Mouse (Mus musculus) bone marrow, adult 2 months (tissue): ENCODE measurements around the gene Tma7.

Experiments
- CTCF ChIP-seq: fragments of 200-500 bp; IDR thresholded peaks from 2 replicates; pipeline ENCODE4 v1.5.1; 2011; ENCODE audit warnings: low read length, control low read depth; ENCODE audit not compliant: control insufficient read depth, insufficient read depth
- POLR2A ChIP-seq: fragments of 200-500 bp; IDR thresholded peaks from 2 replicates; pipeline ENCODE4 v1.6.1; 2011; ENCODE audit warnings: low read depth, mild to moderate bottlenecking, control low read depth, low read length, borderline replicate concordance; ENCODE audit not compliant: control insufficient read depth

- TF ChIP-seq CTCF, result no peak
- no peak for TF ChIP-seq POLR2A
These were observed 14.2 kb downstream of the Tma7 start for GRCm38 (mm10) chr9:109068095-109068735.
